Mouse (Mus musculus) CH12.LX (cell line): ENCODE results near the gene Rem1. TPM values are rescaled to one million over a fixed set of nuclear protein-coding genes. Genes with fewer than 3 reads are reported as not detected.

ENCODE experiments used
- DNase-seq: peaks from one replicate; pipeline ENCODE4 v3.0.0-alpha.2; 2013; ENCODE audit errors: extremely low read depth
- H3K27ac ChIP-seq: 2 replicates; pipeline ENCODE4 v1.5.1; 2012; ENCODE audit warnings: low read depth, mild to moderate bottlenecking, control low read depth, moderate library complexity; ENCODE audit not compliant: insufficient read depth
- H3K27me3 ChIP-seq: replicated peaks from 2 replicates; pipeline ENCODE3; 2012; ENCODE audit warnings: inconsistent platforms
- H3K36me3 ChIP-seq, 2 experiments: replicated peaks in 1 of 2; 2 replicates each; pipeline versions ENCODE3 to v1.6.1; 2012; ENCODE audit warnings: inconsistent platforms in 1 of 2, low read length in 1 of 2, mild to moderate bottlenecking in 1 of 2, mixed read lengths in 1 of 2, moderate library complexity in 1 of 2; ENCODE audit not compliant: control insufficient read depth in 1 of 2, insufficient read depth in 1 of 2
- H3K4me1 ChIP-seq, 2 experiments: 2 replicates each; pipeline ENCODE4 v1.6.1; 2012; ENCODE audit warnings: inconsistent platforms in 1 of 2, moderate library complexity in 1 of 2; ENCODE audit not compliant: insufficient read depth in 2 of 2, control insufficient read depth in 1 of 2
- H3K4me2 ChIP-seq: 2 replicates; pipeline ENCODE4 v1.6.1; 2012; ENCODE audit warnings: low read depth, mild to moderate bottlenecking, control low read depth; ENCODE audit not compliant: poor library complexity, insufficient read depth, severe bottlenecking
- H3K4me3 ChIP-seq, 3 experiments: fragments of 150-350 bp in 1 of 3; sonication (generic) in 1 of 3; replicated peaks in 1 of 3; 2 replicates each; pipeline versions ENCODE3 to v1.5.1; 2011 to 2012; ENCODE audit warnings: low read depth in 2 of 3, low read length in 2 of 3, mild to moderate bottlenecking in 2 of 3, moderate library complexity in 2 of 3, control low read depth in 1 of 3, improper control_type of control experiment in 1 of 3, inconsistent platforms in 1 of 3, mixed read lengths in 1 of 3; ENCODE audit not compliant: poor library complexity in 1 of 3
- H3K79me2 ChIP-seq: replicated peaks from 2 replicates; pipeline ENCODE4 v1.6.1; 2012; ENCODE audit warnings: mild to moderate bottlenecking, moderate library complexity; ENCODE audit not compliant: control insufficient read depth, poor library complexity, insufficient read depth, severe bottlenecking; ENCODE audit errors: extremely low read depth
- H3K9ac ChIP-seq: 2 replicates; pipeline ENCODE4 v1.6.1; 2012; ENCODE audit warnings: low read depth, mild to moderate bottlenecking, control low read depth, moderate library complexity; ENCODE audit not compliant: insufficient read depth
- H3K9me3 ChIP-seq: replicated peaks from 2 replicates; pipeline ENCODE3; 2012; ENCODE audit warnings: low read length, inconsistent platforms, mixed read lengths
- CHD1 ChIP-seq: IDR thresholded peaks from 2 replicates; pipeline ENCODE4 v1.6.1; 2012; ENCODE audit warnings: low read depth, low read length, improper control_type of control experiment, inconsistent platforms
- GABPA ChIP-seq: IDR thresholded peaks from 2 replicates; pipeline ENCODE4 v1.6.1; 2012; ENCODE audit warnings: low read depth, low read length, improper control_type of control experiment, inconsistent platforms; ENCODE audit not compliant: insufficient replicate concordance
- IRF4 ChIP-seq: IDR thresholded peaks from 2 replicates; pipeline ENCODE4 v1.6.1; 2014; ENCODE audit warnings: low read depth, mild to moderate bottlenecking, inconsistent platforms, low read length, improper control_type of control experiment
- JUND ChIP-seq: conservative IDR thresholded peaks from 2 replicates; pipeline ENCODE4 v1.6.1; 2011; ENCODE audit warnings: low read depth, low read length, improper control_type of control experiment
- MAX ChIP-seq: IDR thresholded peaks from 2 replicates; pipeline ENCODE4 v1.6.1; 2011; ENCODE audit warnings: low read length, improper control_type of control experiment
- MAZ ChIP-seq: IDR thresholded peaks from 2 replicates; pipeline ENCODE4 v1.6.1; 2012; ENCODE audit warnings: low read depth, mild to moderate bottlenecking, inconsistent platforms, low read length, improper control_type of control experiment, moderate library complexity
- MEF2A ChIP-seq: IDR thresholded peaks from 2 replicates; pipeline ENCODE4 v1.6.1; 2014; ENCODE audit warnings: low read depth, mild to moderate bottlenecking, inconsistent platforms, low read length, improper control_type of control experiment, borderline replicate concordance
- MYC ChIP-seq: IDR thresholded peaks from 2 replicates; pipeline ENCODE4 v1.6.1; 2011; ENCODE audit warnings: low read depth, mild to moderate bottlenecking, improper control_type of control experiment, low read length
- PAX5 ChIP-seq: IDR thresholded peaks from 2 replicates; pipeline ENCODE4 v1.6.1; 2012; ENCODE audit warnings: low read length, inconsistent platforms, mixed read lengths
- POLR2A ChIP-seq: IDR thresholded peaks from 2 replicates; pipeline ENCODE4 v1.6.1; 2011; ENCODE audit warnings: low read depth, mild to moderate bottlenecking, improper control_type of control experiment, low read length
- RCOR1 ChIP-seq: conservative IDR thresholded peaks from 2 replicates; pipeline ENCODE4 v1.6.1; 2012; ENCODE audit warnings: low read depth, mild to moderate bottlenecking, inconsistent platforms, low read length, improper control_type of control experiment
- SMC3 ChIP-seq: IDR thresholded peaks from 2 replicates; pipeline ENCODE4 v1.6.1; 2011; ENCODE audit warnings: low read depth, low read length, improper control_type of control experiment
- TBP ChIP-seq: conservative IDR thresholded peaks from 2 replicates; pipeline ENCODE4 v1.6.1; 2011; ENCODE audit warnings: low read depth, low read length, improper control_type of control experiment
- TCF12 ChIP-seq: IDR thresholded peaks from 2 replicates; pipeline ENCODE4 v1.6.1; 2014; ENCODE audit warnings: low read depth, mild to moderate bottlenecking, inconsistent platforms, low read length, improper control_type of control experiment
- USF2 ChIP-seq: conservative IDR thresholded peaks from 2 replicates; pipeline ENCODE4 v1.6.1; 2011; ENCODE audit warnings: low read depth, low read length, improper control_type of control experiment
- ZKSCAN1 ChIP-seq: IDR thresholded peaks from 2 replicates; pipeline ENCODE4 v1.6.1; 2012; ENCODE audit warnings: low read depth, inconsistent platforms, low read length, improper control_type of control experiment, borderline replicate concordance
- ZMIZ1 ChIP-seq: IDR thresholded peaks from 2 replicates; pipeline ENCODE4 v1.6.1; 2012; ENCODE audit warnings: low read depth, mild to moderate bottlenecking, inconsistent platforms, low read length, improper control_type of control experiment
- dilution Hi-C: fragments of 300-500 bp; cut with MboI; formaldehyde crosslinking; loops from 2 replicates; pipeline ENCODE4 v1.14.3; 2020; ENCODE audit warnings: low sequenced_read_pairs; ENCODE audit not compliant: extremely low pct_unique_long_range_greater_than_20kb, extremely low pct_ligation_motif_present
- in situ Hi-C: fragments of 300-500 bp; cut with MboI; formaldehyde crosslinking; loops from 3 replicates; pipeline ENCODE4 v1.14.3; 2019; ENCODE audit warnings: low sequenced_read_pairs, low pct_ligation_motif_present, low pct_unique_long_range_greater_than_20kb, mixed read lengths
- polyA plus RNA-seq: library from polyadenylated mRNA; unstranded; fragments of >175 nt; gene quantifications from 2 replicates; pipeline ENCODE4 v1.2.1, GENCODE M21; 2012; ENCODE audit warnings: low read depth; ENCODE audit not compliant: insufficient read length
- total RNA-seq, 2 experiments: library from RNA; depleted of rRNA; stranded (reverse); fragments of 300-350 nt in 1 of 2; fragments of >200 nt in 1 of 2; gene quantifications; 2 replicates each; pipeline ENCODE4 v1.2.3; 2012 to 2014

Rem1 gene
- total and polyA plus RNA-seq, 3 experiments: 0.55 to 0.82 (median 0.80) TPM

GRCm38 (mm10) chr2:152637006-152637322 is 10.2 kb downstream of the Rem1 start:
- no peaks in the 10 kb centered on the region for H3K27me3 ChIP-seq
- peak overlapping the region; percentile 21 for H3K27ac ChIP-seq
- DNase-seq: no peak
- no peaks in the 10 kb centered on the region for H3K79me2 ChIP-seq
- dilution Hi-C loops (no loop called here), in situ Hi-C loops (no loop called here)
- peak overlapping the region; percentile 33 for H3K4me2 ChIP-seq
- no peak overlapping the region for H3K9ac ChIP-seq
- peaks cover 30 to 80% of the 10 kb centered on the region in 2 experiments for H3K4me1 ChIP-seq
- TF ChIP-seq POLR2A (0 out of 2 replicates have a peak, but pooled peaks have one; percentile 20), USF2 (no peak), ZKSCAN1 (peak; percentile 67)
- H3K4me3 ChIP-seq: peak overlapping the region; percentile 2 to 33 (median 15)
- peaks cover 0 to 3% of the 10 kb centered on the region in 2 experiments for H3K36me3 ChIP-seq
- no peaks in the 10 kb centered on the region for H3K9me3 ChIP-seq

GRCm38 (mm10) chr2:152637381-152637780 is 10.6 kb downstream of the Rem1 start:
- Histone ChIP-seq H3K4me3 (peak overlapping the region in 1 of 3 experiments; percentile 2), H3K4me2 (peak overlapping the region; percentile 33), H3K9me3 (no peaks in the 10 kb centered on the region), H3K27me3 (no peaks in the 10 kb centered on the region), H3K9ac (no peak overlapping the region), H3K4me1 (peaks cover 30 to 76% of the 10 kb centered on the region in 2 experiments), H3K79me2 (no peaks in the 10 kb centered on the region), H3K27ac (no peak overlapping the region), H3K36me3 (peaks cover 0 to 3% of the 10 kb centered on the region in 2 experiments)
- no peak for DNase-seq
- TF ChIP-seq TCF12 (no peak), TBP (no peak), GABPA (no peak), RCOR1 (no peak), MAX (no peak), JUND (no peak), ZMIZ1 (no peak), PAX5 (no peak), IRF4 (no peak)
- dilution Hi-C loops (no loop called here), in situ Hi-C loops (no loop called here)

GRCm38 (mm10) chr2:152638865-152639264 is 12.1 kb downstream of the Rem1 start:
- no peak overlapping the region for H3K4me3 ChIP-seq
- H3K4me2 ChIP-seq: 0 out of 2 replicates have a peak overlapping the region, but pooled peaks have one; percentile 69
- H3K27me3 ChIP-seq: no peaks in the 10 kb centered on the region
- DNase-seq: no peak
- dilution Hi-C loops: no loop called here
- no peak overlapping the region for H3K27ac ChIP-seq
- no peak overlapping the region for H3K9ac ChIP-seq
- H3K9me3 ChIP-seq: no peaks in the 10 kb centered on the region
- TF ChIP-seq MEF2A (no peak), SMC3 (no peak), MYC (no peak), JUND (no peak), MAZ (no peak), CHD1 (no peak)
- H3K36me3 ChIP-seq: peaks cover 0 to 3% of the 10 kb centered on the region in 2 experiments
- H3K79me2 ChIP-seq: no peaks in the 10 kb centered on the region
- in situ Hi-C loops: no loop called here
- H3K4me1 ChIP-seq: peaks cover 29 to 64% of the 10 kb centered on the region in 2 experiments
